ENCODE assay signal across 14 mouse cellular contexts in the genomic region with DNA sequence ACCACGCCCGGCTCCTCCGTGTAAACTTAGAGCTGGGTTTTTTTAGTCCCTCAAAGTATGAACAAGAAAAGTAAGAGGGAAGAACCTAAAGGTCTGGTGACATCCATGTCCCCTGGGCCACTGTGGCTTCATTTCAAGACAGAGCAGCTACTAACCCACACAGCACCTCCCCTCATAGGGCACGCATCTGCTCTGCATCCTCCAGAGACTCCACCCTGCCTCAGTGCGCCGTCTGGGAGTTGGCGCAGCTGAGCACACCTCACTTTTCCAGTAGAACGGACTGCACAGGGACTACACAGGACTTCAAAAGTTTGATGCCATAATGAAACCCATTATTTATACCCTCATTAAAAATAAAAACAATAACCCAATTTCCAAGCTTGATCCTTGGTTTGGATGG.
"Had no signal": no experiment of that assay in that cellular context is flagged by ENCODE, and none has a peak within 500 bp of the region (broad histone marks: within the 10 kb centered on the region; RNA-seq: fewer than 3 reads in every experiment).

No protein-coding gene starts in this region.

- H3K9ac ChIP-seq: liver, embryonic 15.5 days; lung, embryonic 14.5 days had no signal

- DNase-seq: kidney, adult 18-20 months; kidney, postnatal 10 days; kidney, postnatal 4 days; lung, embryonic 14.5 days; lung, postnatal 10 days; lung, postnatal 4 days; right cerebral cortex, adult 18-20 months; spleen, adult 18-20 months; thymus, adult 18-20 months; thymus, postnatal 14 days had no signal

- H3K4me2 ChIP-seq: liver, embryonic 11.5 days; liver, embryonic 15.5 days; lung, embryonic 14.5 days had no signal

- H3K27me3 ChIP-seq: liver, embryonic 15.5 days had no signal

- H3K9me3 ChIP-seq: liver, embryonic 15.5 days; midbrain, embryonic 10.5 days had no signal

- H3K36me3 ChIP-seq: liver, embryonic 15.5 days; midbrain, embryonic 10.5 days had no signal

- H3K27ac ChIP-seq: liver, embryonic 15.5 days; midbrain, embryonic 10.5 days had no signal

- H3K4me3 ChIP-seq: layer of hippocampus, adult 2 months; liver, embryonic 15.5 days; midbrain, embryonic 10.5 days had no signal
